Comparison of ENCODE assay signal across 9 mouse cellular contexts in genomic region chr3:36442426-36442825, GRCm38 (mm10). TPM values are rescaled to one million over a fixed set of nuclear protein-coding genes. Genes with fewer than 3 reads are reported as not detected.
DNase-seq lines count a peak whose midpoint lies in the region; ATAC-seq and TF ChIP-seq lines count a peak whose summit lies in the region.
"Had no signal": no experiment of that assay in that cellular context is flagged by ENCODE, and none has a peak within 500 bp of the region (broad histone marks: within the 10 kb centered on the region; RNA-seq: fewer than 3 reads in every experiment).

No protein-coding gene starts in this region.

- 0 out of 2 replicates have a peak, but pooled peaks cover 2% of the 10 kb centered on the region for H3K4me1 ChIP-seq in embryonic facial prominence, embryonic 10.5 days
- no peaks in the 10 kb centered on the region for H3K4me1 ChIP-seq in hindbrain, embryonic 14.5 days (replicated peaks; ENCODE audit: control insufficient read depth, insufficient read depth, low read length)
- H3K4me1 ChIP-seq in midbrain, postnatal 0 days (ENCODE audit: insufficient read depth, low read length), result no peaks in the 10 kb centered on the region

- H3K4me3 ChIP-seq in left cerebral cortex, adult 2 months, result no peak overlapping the region
- H3K4me3 ChIP-seq in embryonic facial prominence, embryonic 10.5 days, result no peak overlapping the region
- H3K4me3 ChIP-seq in hindbrain, embryonic 14.5 days (replicated peaks; ENCODE audit: low read length), result no peak overlapping the region
- H3K4me3 ChIP-seq in midbrain, postnatal 0 days (ENCODE audit: low read depth, low read length), result no peak overlapping the region
- H3K4me3 ChIP-seq: embryonic facial prominence, embryonic 15.5 days had no signal

- no peak overlapping the region for H3K4me2 ChIP-seq in hindbrain, embryonic 14.5 days (replicated peaks)
- H3K4me2 ChIP-seq in midbrain, postnatal 0 days (ENCODE audit: low read depth, low read length, poor library complexity, severe bottlenecking), result no peak overlapping the region
- H3K4me2 ChIP-seq: embryonic facial prominence, embryonic 15.5 days had no signal

- no peaks in the 10 kb centered on the region for H3K9me3 ChIP-seq in embryonic facial prominence, embryonic 10.5 days
- no peaks in the 10 kb centered on the region for H3K9me3 ChIP-seq in hindbrain, embryonic 14.5 days (ENCODE audit: control insufficient read depth, low read length)
- H3K9me3 ChIP-seq in midbrain, postnatal 0 days (ENCODE audit: low read length), result no peaks in the 10 kb centered on the region
- H3K9me3 ChIP-seq: embryonic facial prominence, embryonic 15.5 days had no signal

- intact Hi-C loops in left cerebral cortex, adult 2 months (cut with DNase I), result loop anchor here (1.0 kb wide), 2 partner anchors 232 to 260 kb away; no protein-coding TSS in a partner anchor
- intact Hi-C loops in left cerebral cortex, postnatal 36 days (cut with DNase I), result loop anchor here (1.0 to 2.0 kb wide), 2 partner anchors 52 to 232 kb away; no protein-coding TSS in a partner anchor
- intact Hi-C loops in left cerebral cortex, postnatal 4 days (cut with DNase I), result loop anchor here (2.0 to 10.0 kb wide), 3 partner anchors 54 to 358 kb away; no protein-coding TSS in a partner anchor

- peak; percentile 58 for TF ChIP-seq CTCF in left cerebral cortex, adult 2 months (IDR thresholded peaks at IDR 0.05)
- peak; percentile 91 for TF ChIP-seq CTCF in midbrain, postnatal 0 days (IDR thresholded peaks at IDR 0.05)

- ATAC-seq in hindbrain, embryonic 14.5 days (ENCODE audit: low FRiP score), result peak; percentile 75
- ATAC-seq in midbrain, postnatal 0 days (ENCODE audit: low FRiP score), result peak; percentile 41; the same call in 1 of the 2 replicates
- ATAC-seq in erythroid progenitor cell, adult 5-6 weeks (replicated peaks; ENCODE audit: low FRiP score, poor library complexity, severe bottlenecking), result no peak

- peak; percentile 31 to 41 for DNase-seq in left cerebral cortex, adult 2 months (ENCODE audit: extremely low spot score in 1 of 2, low spot score in 2 of 2)
- DNase-seq in left cerebral cortex, postnatal 36 days (ENCODE audit: low spot score in 2 of 2), result no peak
- peak; percentile 57 for DNase-seq in Muller cell, postnatal 12 days (ENCODE audit: inconsistent ontology term)
- DNase-seq in embryonic facial prominence, embryonic 10.5 days (ENCODE audit: low spot score), result peak; percentile 58
- peak; percentile 93 for DNase-seq in hindbrain, embryonic 14.5 days (ENCODE audit: low spot score)
- DNase-seq in left cerebral cortex, postnatal 4 days, result peak; percentile 45
- DNase-seq in midbrain, postnatal 0 days (ENCODE audit: low spot score), result peak; percentile 83

- H3K27me3 ChIP-seq in embryonic facial prominence, embryonic 10.5 days (replicated peaks; ENCODE audit: low read depth, poor library complexity, severe bottlenecking), result no peaks in the 10 kb centered on the region
- H3K27me3 ChIP-seq in hindbrain, embryonic 14.5 days (ENCODE audit: control insufficient read depth, insufficient read depth, low read length), result no peaks in the 10 kb centered on the region
- no peaks in the 10 kb centered on the region for H3K27me3 ChIP-seq in midbrain, postnatal 0 days (ENCODE audit: insufficient read depth, low read length)
- H3K27me3 ChIP-seq: embryonic facial prominence, embryonic 15.5 days had no signal

- H3K9ac ChIP-seq in hindbrain, embryonic 14.5 days, result no peak overlapping the region
- H3K9ac ChIP-seq in midbrain, postnatal 0 days (replicated peaks; ENCODE audit: low read length, poor library complexity, severe bottlenecking), result no peak overlapping the region
- H3K9ac ChIP-seq: embryonic facial prominence, embryonic 15.5 days had no signal

- WGBS in embryonic facial prominence, embryonic 10.5 days, result 4% methylated on average over 2 of the region's 2 CpGs
- 0% methylated on average over 2 of the region's 2 CpGs for WGBS in hindbrain, embryonic 14.5 days
- WGBS in midbrain, postnatal 0 days, result 0% methylated on average over 2 of the region's 2 CpGs

- H3K36me3 ChIP-seq in embryonic facial prominence, embryonic 10.5 days (replicated peaks), result no peaks in the 10 kb centered on the region
- H3K36me3 ChIP-seq in hindbrain, embryonic 14.5 days (replicated peaks; ENCODE audit: control insufficient read depth, insufficient read depth), result no peaks in the 10 kb centered on the region
- H3K36me3 ChIP-seq in midbrain, postnatal 0 days (ENCODE audit: insufficient read depth, low read length), result no peaks in the 10 kb centered on the region

- no peak overlapping the region for H3K27ac ChIP-seq in left cerebral cortex, adult 2 months
- H3K27ac ChIP-seq in embryonic facial prominence, embryonic 10.5 days (replicated peaks), result no peak overlapping the region
- no peak overlapping the region for H3K27ac ChIP-seq in hindbrain, embryonic 14.5 days
- H3K27ac ChIP-seq in midbrain, postnatal 0 days (ENCODE audit: low read depth, low read length), result no peak overlapping the region
- H3K27ac ChIP-seq: embryonic facial prominence, embryonic 15.5 days had no signal

RNA-seq across cellular contexts. Expression of gene Anxa5, which starts 33.3 kb away (rescaled TPM):
- total RNA-seq in left cerebral cortex, adult 2 months (2021), result 10 to 100 TPM; 69.0 to 71.9 TPM
- 10 to 100 TPM; 64.2 to 67.8 TPM for total RNA-seq in left cerebral cortex, postnatal 36 days (2021)
- polyA plus RNA-seq in embryonic facial prominence, embryonic 10.5 days (2016; fragmentation: Nextera tagmentation; extraction: Ambion mirVana), result 104 and 116 TPM in 2 replicates
- polyA plus RNA-seq in hindbrain, embryonic 14.5 days (2014; fragmentation: Nextera tagmentation; extraction: Ambion mirVana), result 64.9 and 75.8 TPM in 2 replicates
- 10 to 100 TPM; 32.3 to 33.1 TPM for total RNA-seq in left cerebral cortex, postnatal 4 days (2021)
- 27.9 and 28.2 TPM in 2 replicates for total RNA-seq in midbrain, postnatal 0 days (2014; rRNA removed)
- polyA plus RNA-seq in midbrain, postnatal 0 days (2015; fragmentation: Nextera tagmentation; extraction: Ambion mirVana), result 43.1 and 48.4 TPM in 2 replicates
- total RNA-seq in erythroid progenitor cell, adult 5-6 weeks (2015; ENCODE audit: low replicate concordance), result 47.2 and 66.2 TPM in 2 replicates
- 26.8 and 26.9 TPM in 2 replicates for total RNA-seq in erythroid progenitor cell, adult 5-6 weeks (2017; ENCODE audit: low replicate concordance)

RNA-seq across cellular contexts. Expression of gene 1810062G17Rik, which starts 33.3 kb away (rescaled TPM):
- not detected for total RNA-seq in left cerebral cortex, adult 2 months (2021)
- not detected for total RNA-seq in left cerebral cortex, postnatal 36 days (2021)
- 0.39 and 0.78 TPM in 2 replicates for polyA plus RNA-seq in embryonic facial prominence, embryonic 10.5 days (2016; fragmentation: Nextera tagmentation; extraction: Ambion mirVana)
- 0.21 and 0.23 TPM in 2 replicates for polyA plus RNA-seq in hindbrain, embryonic 14.5 days (2014; fragmentation: Nextera tagmentation; extraction: Ambion mirVana)
- not detected for total RNA-seq in left cerebral cortex, postnatal 4 days (2021)
- total RNA-seq in midbrain, postnatal 0 days (2014; rRNA removed), result not detected in 2 replicates
- 0.23 and 0.44 TPM in 2 replicates for polyA plus RNA-seq in midbrain, postnatal 0 days (2015; fragmentation: Nextera tagmentation; extraction: Ambion mirVana)
- not detected in 2 replicates for total RNA-seq in erythroid progenitor cell, adult 5-6 weeks (2015; ENCODE audit: low replicate concordance)
- not detected in 2 replicates for total RNA-seq in erythroid progenitor cell, adult 5-6 weeks (2017; ENCODE audit: low replicate concordance)

Comparison
In these comparisons a context has a peak if more than half of its experiments do, and no peak if none do; other contexts are left out.
1. DNase-seq: peak in left cerebral cortex, adult 2 months (2 of 2), Muller cell, postnatal 12 days (single experiment), embryonic facial prominence, embryonic 10.5 days (single experiment), hindbrain, embryonic 14.5 days (single experiment), left cerebral cortex, postnatal 4 days (single experiment) and midbrain, postnatal 0 days (single experiment); none in left cerebral cortex, postnatal 36 days (0 of 2).